Mouse (Mus musculus): ENCODE data around the gene Pdzd4. TPM values are rescaled to one million over a fixed set of nuclear protein-coding genes. Genes with fewer than 3 reads are reported as not detected.

Gene Pdzd4
- polyA plus RNA-seq, 1 experiment from 2014 or later, result 0.07 TPM

GRCm38 (mm10) chrX:73785666-73786065, 39.1 kb downstream of the Pdzd4 start:
- H3K36me3 ChIP-seq, result peaks cover 28% of the 10 kb centered on the region
- H3K9me3 ChIP-seq (replicated peaks), result no peaks in the 10 kb centered on the region; the same call in 1 of the 2 replicates
- H3K27ac ChIP-seq, result peak overlapping the region; percentile 91
- DNase-seq (no peak), ATAC-seq (ENCODE audit: low read depth) (no peak)
- no peaks in the 10 kb centered on the region for H3K27me3 ChIP-seq
- peak overlapping the region; percentile 72 for H3K4me3 ChIP-seq (replicated peaks)
- H3K4me2 ChIP-seq, result peak overlapping the region; percentile 76
- peaks cover 24% of the 10 kb centered on the region for H3K4me1 ChIP-seq (replicated peaks)
- H3K9ac ChIP-seq, result peak overlapping the region; percentile 84

- no peak for ATAC-seq (ENCODE audit: low read depth)
- Histone ChIP-seq H3K27ac (no peak overlapping the region), H3K4me3 (replicated peaks) (no peak overlapping the region), H3K9ac (no peak overlapping the region), H3K4me1 (replicated peaks) (peaks cover 11% of the 10 kb centered on the region), H3K27me3 (no peaks in the 10 kb centered on the region), H3K36me3 (peaks cover 40% of the 10 kb centered on the region), H3K4me2 (no peak overlapping the region), H3K9me3 (replicated peaks) (no peaks in the 10 kb centered on the region)
- WGBS (ENCODE audit: insufficient replicate concordance), result 73% methylated on average over 3 of the region's 3 CpGs
- no peak for DNase-seq
Observed at GRCm38 (mm10) chrX:73782227-73782626, 42.5 kb downstream of the Pdzd4 start.

DNA sequence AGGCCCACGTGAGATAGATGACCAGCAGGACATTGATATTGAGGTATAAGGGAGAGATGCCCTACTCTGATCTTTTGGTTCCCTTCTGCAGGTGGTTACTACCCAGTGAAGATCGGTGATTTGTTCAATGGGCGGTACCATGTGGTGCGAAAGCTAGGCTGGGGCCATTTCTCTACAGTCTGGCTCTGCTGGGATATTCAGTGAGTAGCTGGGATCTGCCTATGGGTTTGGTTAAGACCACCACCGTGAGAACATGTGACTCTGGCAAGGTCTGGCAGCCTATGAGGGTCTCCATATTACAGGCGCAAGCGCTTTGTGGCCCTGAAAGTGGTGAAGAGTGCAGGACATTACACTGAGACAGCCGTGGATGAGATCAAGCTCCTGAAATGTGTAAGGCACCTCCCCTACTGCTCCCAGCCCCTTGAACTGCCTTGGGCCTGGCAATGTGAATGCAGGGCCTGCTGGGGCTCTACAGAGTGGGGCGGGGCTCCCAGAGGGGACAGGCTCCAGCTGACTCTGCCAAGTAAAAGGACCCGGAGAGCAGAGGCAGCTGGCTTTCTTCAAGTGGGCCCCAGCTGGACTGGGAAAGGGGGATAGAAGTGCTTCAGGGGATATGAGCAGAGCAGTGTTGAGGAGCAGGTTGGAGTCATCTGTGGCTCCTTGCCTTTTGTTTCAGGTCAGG, 49.8 kb downstream of the Pdzd4 start:
- 57% methylated on average over 10 of the region's 10 CpGs for WGBS (ENCODE audit: insufficient replicate concordance)
- no peak for DNase-seq
- H3K27ac ChIP-seq, result no peak overlapping the region

GRCm38 (mm10) chrX:73774168-73774760, 50.5 kb downstream of the Pdzd4 start, which contains the start of gene Srpk3:
TSS of gene Srpk3 (plus strand) at chrX:73774405.
- Histone ChIP-seq H3K4me2 (no peak within 1 kb of the TSS), H3K27me3 (0 out of 2 replicates have a peak, but pooled peaks cover 3% of the 10 kb centered on the region), H3K9ac (no peak within 1 kb of the TSS), H3K27ac (no peak within 1 kb of the TSS), H3K36me3 (peaks cover 17% of the 10 kb centered on the region), H3K9me3 (replicated peaks) (no peaks in the 10 kb centered on the region), H3K4me1 (replicated peaks) (no peaks in the 10 kb centered on the region), H3K4me3 (replicated peaks) (no peak within 1 kb of the TSS)
- 39% methylated on average over 9 of the region's 9 CpGs for WGBS (ENCODE audit: insufficient replicate concordance)
- ATAC-seq (ENCODE audit: low read depth) (no peak), DNase-seq (no peak)

More for the DNA sequence above, 49.8 kb downstream of the Pdzd4 start:
- Histone ChIP-seq H3K27me3 (0 out of 2 replicates have a peak, but pooled peaks cover 3% of the 10 kb centered on the region), H3K4me1 (replicated peaks) (no peaks in the 10 kb centered on the region), H3K4me2 (no peak overlapping the region), H3K9me3 (replicated peaks) (no peaks in the 10 kb centered on the region), H3K36me3 (peaks cover 24% of the 10 kb centered on the region), H3K9ac (no peak overlapping the region), H3K4me3 (replicated peaks) (no peak overlapping the region)
- no peak for ATAC-seq (ENCODE audit: low read depth)

DNA sequence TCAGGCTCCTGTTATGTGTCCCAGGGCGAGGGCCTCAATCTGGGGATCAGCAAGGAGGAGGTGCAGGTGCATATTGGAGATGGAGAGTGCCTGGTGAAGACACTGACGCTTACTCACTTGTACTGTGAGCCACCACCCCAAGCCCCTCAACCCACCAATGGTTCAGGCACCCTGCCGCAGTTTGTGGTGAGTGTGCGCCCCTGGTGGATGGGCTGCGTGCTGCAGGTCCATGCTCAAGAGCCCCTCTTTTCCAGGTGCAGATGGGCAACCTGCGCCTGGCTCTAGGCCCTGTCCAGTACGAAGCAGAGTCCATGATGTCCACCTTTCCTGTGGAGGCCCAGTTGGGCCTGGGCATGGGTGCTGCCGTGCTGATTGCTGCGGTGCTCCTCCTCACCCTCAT, 57.5 kb downstream of the Pdzd4 start:
- DNase-seq (no peak), ATAC-seq (ENCODE audit: low read depth) (no peak)
- Histone ChIP-seq H3K9me3 (replicated peaks) (no peaks in the 10 kb centered on the region), H3K27me3 (0 out of 2 replicates have a peak, but pooled peaks cover 3% of the 10 kb centered on the region), H3K9ac (no peak overlapping the region), H3K4me1 (replicated peaks) (no peaks in the 10 kb centered on the region), H3K36me3 (no peaks in the 10 kb centered on the region), H3K4me2 (no peak overlapping the region), H3K27ac (no peak overlapping the region), H3K4me3 (replicated peaks) (no peak overlapping the region)
- 59% methylated on average over 9 of the region's 9 CpGs for WGBS (ENCODE audit: insufficient replicate concordance)

- 17% methylated on average over 1 of the region's 1 CpGs for WGBS (ENCODE audit: insufficient replicate concordance)
- H3K9me3 ChIP-seq (replicated peaks), result no peaks in the 10 kb centered on the region
- H3K4me1 ChIP-seq (replicated peaks), result no peaks in the 10 kb centered on the region
- DNase-seq (no peak), ATAC-seq (ENCODE audit: low read depth) (no peak)
- no peak overlapping the region for H3K4me3 ChIP-seq (replicated peaks)
- H3K36me3 ChIP-seq, result no peaks in the 10 kb centered on the region
- H3K4me2 ChIP-seq, result no peak overlapping the region
- H3K27ac ChIP-seq, result no peak overlapping the region
- no peaks in the 10 kb centered on the region for H3K27me3 ChIP-seq
- H3K9ac ChIP-seq, result no peak overlapping the region
Observed at GRCm38 (mm10) chrX:73765311-73765710, 59.5 kb downstream of the Pdzd4 start.

GRCm38 (mm10) chrX:73758611-73759290, 66.0 kb downstream of the Pdzd4 start:
- H3K9me3 ChIP-seq (replicated peaks), result no peaks in the 10 kb centered on the region
- H3K36me3 ChIP-seq, result no peaks in the 10 kb centered on the region
- ATAC-seq (ENCODE audit: low read depth), result no peak
- H3K4me1 ChIP-seq (replicated peaks), result 0 out of 2 replicates have a peak, but pooled peaks cover 2% of the 10 kb centered on the region
- H3K27ac ChIP-seq, result no peak overlapping the region
- H3K9ac ChIP-seq, result no peak overlapping the region
- 69% methylated on average over 13 of the region's 13 CpGs for WGBS (ENCODE audit: insufficient replicate concordance)
- H3K27me3 ChIP-seq, result no peaks in the 10 kb centered on the region
- no peak overlapping the region for H3K4me3 ChIP-seq (replicated peaks)
- H3K4me2 ChIP-seq, result no peak overlapping the region
- DNase-seq, result no peak

DNA sequence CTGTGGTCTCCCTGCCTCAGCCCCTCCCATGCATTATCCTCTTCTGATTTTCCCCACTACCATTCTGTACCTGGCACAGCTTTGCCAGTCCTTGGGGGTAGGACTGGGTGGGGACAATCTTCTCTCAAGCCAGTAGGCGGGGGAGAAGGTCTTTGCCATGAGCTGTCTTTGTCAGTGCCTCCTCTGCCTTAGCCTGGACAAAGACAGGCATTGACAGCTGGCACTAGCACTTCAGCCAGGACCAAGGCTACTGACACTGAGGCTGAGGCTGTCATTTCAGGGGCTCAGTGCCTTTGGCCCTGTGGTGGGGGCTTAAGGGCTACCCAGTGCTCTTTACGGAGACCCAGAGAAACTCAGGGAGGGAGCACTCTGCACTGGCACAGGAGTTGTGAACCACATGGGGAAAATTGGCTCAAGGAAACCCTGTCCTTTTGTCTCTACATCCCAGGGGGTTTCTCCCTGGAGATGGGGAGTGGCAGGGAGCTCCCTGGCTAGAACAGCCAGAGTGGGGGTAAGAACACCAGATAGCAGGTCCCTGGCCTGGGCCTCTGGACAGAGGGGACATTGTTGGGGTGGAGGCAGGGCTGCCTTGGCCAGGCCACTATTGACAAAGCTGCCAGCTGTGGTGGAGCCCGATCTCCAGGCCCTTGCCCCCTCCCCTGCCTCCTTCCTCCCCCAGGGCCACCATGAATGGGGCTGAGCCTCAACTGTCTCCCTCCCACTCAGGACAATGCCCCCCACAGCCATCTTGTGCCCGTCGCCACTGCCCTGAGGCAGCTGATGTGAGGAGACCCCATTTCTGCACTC, 68.2 kb downstream of the Pdzd4 start, which contains the start of gene Plxnb3:
Plxnb3 (plus strand) TSS at position 757 of the 807 bp plus-strand sequence.
- Histone ChIP-seq H3K9me3 (replicated peaks) (no peaks in the 10 kb centered on the region), H3K27me3 (no peaks in the 10 kb centered on the region), H3K4me2 (no peak within 1 kb of the TSS), H3K4me1 (replicated peaks) (0 out of 2 replicates have a peak, but pooled peaks cover 2% of the 10 kb centered on the region), H3K9ac (no peak within 1 kb of the TSS), H3K4me3 (replicated peaks) (no peak within 1 kb of the TSS), H3K36me3 (no peaks in the 10 kb centered on the region), H3K27ac (no peak within 1 kb of the TSS)
- ATAC-seq (ENCODE audit: low read depth) (no peak), DNase-seq (no peak)
- 73% methylated on average over 5 of the region's 5 CpGs for WGBS (ENCODE audit: insufficient replicate concordance)

DNA sequence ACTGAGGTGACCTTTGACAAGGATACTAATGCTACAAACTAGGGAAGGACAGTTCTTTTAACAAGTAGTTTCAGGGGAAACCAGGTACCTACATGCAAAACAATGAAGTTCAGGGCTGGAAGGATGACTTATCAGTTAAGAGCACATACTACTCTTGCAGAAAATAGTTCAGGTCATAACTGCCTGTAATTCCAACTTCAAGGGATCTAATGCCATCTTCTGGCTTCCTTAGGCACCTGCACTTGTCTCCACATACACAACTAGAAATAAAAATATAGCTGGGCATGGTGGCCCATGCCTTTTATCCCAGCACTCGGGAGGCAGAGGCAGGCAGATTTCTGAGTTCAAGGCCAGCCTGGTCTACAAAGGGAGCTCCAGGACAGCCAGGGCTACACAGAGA, 75.8 kb downstream of the Pdzd4 start:
- ATAC-seq (ENCODE audit: low read depth) (no peak), DNase-seq (no peak)
- WGBS (ENCODE audit: insufficient replicate concordance), result 77% methylated on average over 1 of the region's 1 CpGs
- Histone ChIP-seq H3K27ac (no peak overlapping the region), H3K27me3 (no peaks in the 10 kb centered on the region), H3K4me1 (replicated peaks) (no peaks in the 10 kb centered on the region), H3K36me3 (no peaks in the 10 kb centered on the region), H3K9ac (no peak overlapping the region), H3K4me3 (replicated peaks) (no peak overlapping the region), H3K4me2 (no peak overlapping the region), H3K9me3 (replicated peaks) (no peaks in the 10 kb centered on the region)

- Histone ChIP-seq H3K4me1 (replicated peaks) (no peaks in the 10 kb centered on the region), H3K4me2 (no peak overlapping the region), H3K36me3 (no peaks in the 10 kb centered on the region), H3K4me3 (replicated peaks) (no peak overlapping the region), H3K27me3 (no peaks in the 10 kb centered on the region), H3K9ac (no peak overlapping the region), H3K9me3 (replicated peaks) (no peaks in the 10 kb centered on the region), H3K27ac (no peak overlapping the region)
- DNase-seq (no peak), ATAC-seq (ENCODE audit: low read depth) (no peak)
- 50% methylated on average over 1 of the region's 1 CpGs for WGBS (ENCODE audit: insufficient replicate concordance)
Observed at GRCm38 (mm10) chrX:73744774-73745481, 79.8 kb downstream of the Pdzd4 start.

Measured in liver, embryonic 13.5 days (tissue).